Mouse (Mus musculus) c-Kit-negative CD71-positive TER-119-positive erythroid progenitor cells, embryonic 14.5 days (primary cell): ENCODE results near the gene Gm28308.

Experiments
- DNase-seq: peaks from one replicate; pipeline ENCODE4 v3.0.0-alpha.2; 2013; ENCODE audit warnings: low read depth, low spot score

Gene Gm28308

GRCm38 (mm10) chr6:52167736-52168161, 45.4 kb downstream of the Gm28308 start:
- no peak for DNase-seq

DNA sequence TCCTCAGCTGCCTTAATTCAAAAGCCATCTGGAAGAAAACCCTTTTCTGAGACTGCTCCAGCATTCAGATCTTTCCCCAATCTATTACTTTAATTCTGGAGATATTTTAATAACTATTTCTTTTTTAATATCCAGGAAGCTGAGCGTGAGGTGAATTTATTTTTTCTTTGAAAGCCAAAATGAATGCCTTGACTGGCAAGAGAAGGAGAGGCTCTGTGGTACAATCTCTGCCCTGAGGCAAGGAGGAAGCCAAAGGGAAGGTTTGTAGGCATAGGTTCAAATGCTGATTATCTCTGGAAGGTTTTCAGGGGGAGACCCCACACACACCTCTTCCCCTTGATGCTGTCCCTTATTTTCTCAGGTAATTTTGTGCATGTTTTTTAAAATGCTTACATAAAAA, 46.0 kb downstream of the Gm28308 start:
- no peak for DNase-seq

DNA sequence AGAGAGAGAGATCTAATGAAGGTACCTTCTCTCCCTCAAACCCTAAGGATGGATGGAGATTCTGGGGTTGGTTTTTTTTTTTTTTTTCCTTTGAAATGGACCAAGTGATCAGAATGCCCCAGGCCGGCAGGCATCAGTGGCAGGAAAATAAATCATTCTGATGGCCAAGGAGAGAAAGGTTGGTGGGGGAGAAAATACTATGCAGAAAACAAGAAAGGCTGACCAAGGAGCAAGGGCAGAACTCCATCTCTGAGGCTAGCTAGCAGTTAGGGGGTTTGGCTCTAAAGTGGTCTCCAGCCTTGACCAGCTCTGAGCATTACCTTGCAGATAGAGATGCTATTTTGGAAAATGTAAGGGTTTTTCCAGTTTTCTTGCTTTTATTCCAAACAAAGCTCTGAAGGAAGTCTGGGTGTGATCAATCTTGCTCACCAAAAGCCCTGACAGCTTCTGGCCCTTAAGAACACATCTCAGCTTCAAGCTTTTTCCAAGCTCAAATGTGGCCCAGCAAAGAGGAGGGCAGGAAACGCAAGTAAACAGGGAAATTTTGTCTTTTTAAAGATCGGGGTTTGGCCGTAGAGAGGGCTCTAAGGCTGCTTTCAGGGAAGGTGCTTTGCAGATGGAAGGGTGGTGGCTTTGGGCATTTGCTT, 46.6 kb downstream of the Gm28308 start:
- no peak for DNase-seq

DNA sequence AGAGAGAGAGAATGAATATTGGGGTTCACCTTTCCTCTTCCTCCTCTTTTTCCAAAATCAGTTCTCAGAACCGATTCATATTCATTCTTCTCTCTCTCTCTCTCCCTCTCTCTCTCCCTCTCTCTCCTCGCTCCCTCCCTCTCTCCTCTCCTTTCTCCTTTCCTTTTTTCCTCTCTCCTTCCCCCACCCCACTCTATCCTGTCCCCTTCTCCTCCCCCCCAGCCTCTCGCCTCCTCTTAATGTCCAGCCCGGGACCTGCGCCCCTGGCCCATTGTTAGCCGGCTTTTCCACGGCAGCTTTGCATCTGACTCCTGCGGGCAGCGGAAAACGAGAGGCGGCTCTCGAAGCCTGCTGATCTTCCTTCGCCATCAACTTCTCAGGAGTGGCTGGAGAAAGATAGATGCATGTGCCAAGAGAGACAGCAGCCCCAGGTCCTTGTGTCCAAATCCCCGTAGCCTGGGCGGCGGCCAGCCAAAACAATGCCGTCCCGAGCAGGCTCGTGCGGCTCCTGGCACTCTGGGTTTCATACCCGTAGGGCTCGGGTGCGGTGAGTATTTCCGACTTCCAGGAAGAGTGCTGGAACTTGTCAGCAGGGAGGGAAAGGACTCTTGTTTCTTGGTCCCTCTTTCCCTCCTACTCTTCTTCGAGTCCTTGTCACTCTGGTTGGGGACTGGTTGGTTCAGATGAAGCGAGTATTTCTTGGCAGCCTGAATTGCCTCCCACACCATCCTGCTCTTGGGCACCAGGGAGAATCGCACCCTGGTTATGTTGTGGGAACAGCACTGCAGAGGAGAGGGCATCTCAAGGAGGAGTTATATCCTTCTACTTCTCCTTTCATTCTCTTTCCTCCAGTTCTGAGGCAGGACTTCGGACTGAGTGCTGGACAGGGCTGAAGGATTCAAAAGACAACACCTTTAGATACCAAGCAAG, 47.4 kb downstream of the Gm28308 start:
- DNase-seq = no peak

DNA sequence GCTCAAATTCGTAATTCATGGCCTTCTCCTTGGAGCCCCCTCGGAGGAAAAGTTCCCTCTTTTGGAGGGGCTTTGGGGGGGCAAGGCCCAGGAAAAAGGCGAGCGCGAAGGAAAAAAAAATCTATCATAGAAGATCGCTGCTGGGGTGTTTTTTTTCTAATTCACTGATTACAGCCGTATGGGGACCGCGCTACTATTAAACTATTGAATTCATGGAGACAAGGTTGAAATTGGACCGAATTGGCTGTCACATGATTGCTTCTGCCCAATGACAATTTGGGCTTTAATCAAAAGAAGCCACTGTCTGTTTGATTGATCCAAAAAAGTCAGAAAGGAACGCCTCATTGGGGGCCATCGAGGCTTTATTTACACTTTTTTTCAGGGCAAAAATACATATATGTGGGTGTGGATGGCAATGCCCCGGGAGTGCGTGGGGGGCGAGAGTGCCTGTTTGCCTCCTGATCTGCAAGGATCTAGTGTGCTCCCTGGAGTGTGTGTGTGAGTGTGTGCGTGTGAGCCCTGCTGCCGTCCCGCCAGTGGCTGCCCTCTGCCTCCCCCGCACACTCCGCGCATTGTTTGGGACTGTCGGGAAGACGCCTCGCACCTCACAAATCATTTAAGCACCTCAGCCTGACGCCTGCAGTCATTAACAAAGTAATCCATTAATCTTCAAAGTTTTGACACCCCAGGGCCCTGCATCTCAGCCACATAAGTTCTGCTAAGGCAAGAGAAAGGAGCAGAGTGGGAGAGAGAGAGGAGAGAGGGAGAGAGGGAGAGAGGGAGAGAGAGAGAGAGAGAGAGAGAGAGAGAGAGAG, 48.3 kb downstream of the Gm28308 start, which contains the start of gene Hoxa2:
Gene Hoxa2 (minus strand): TSS at position 206 of the 815 bp plus-strand sequence.
- DNase-seq = no peak

GRCm38 (mm10) chr6:52164051-52164625, 49.0 kb downstream of the Gm28308 start:
- DNase-seq = no peak

DNA sequence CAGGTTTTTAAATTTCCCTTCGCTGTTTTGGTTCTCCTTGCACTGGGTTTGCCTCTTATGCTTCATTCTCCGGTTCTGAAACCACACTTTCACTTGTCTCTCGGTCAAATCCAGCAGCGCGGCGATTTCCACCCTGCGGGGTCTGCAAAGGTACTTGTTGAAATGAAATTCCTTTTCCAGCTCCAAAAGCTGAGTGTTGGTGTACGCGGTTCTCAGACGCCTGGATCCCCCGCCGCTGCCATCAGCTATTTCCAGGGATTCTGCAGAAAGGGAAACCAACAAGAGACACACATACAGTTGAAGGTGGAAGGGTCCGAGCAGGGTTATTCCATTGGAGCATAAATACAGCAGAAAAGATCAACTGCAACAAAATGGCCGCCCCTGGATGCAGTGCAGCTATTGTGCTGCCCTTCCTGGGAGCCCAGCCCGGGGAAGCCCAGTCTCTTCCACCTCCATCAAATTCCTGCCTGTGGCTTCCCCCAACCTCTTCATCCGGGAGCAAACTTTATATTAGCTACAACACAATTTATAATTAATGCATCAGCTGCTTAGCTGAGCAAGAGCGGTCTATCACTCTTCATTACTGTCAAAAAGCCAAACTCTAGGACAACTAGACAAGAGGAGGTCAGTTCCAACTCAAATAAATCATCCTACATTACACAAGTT, 49.6 kb downstream of the Gm28308 start:
- no peak for DNase-seq

GRCm38 (mm10) chr6:52162611-52163365, 50.4 kb downstream of the Gm28308 start:
- no peak for DNase-seq

DNA sequence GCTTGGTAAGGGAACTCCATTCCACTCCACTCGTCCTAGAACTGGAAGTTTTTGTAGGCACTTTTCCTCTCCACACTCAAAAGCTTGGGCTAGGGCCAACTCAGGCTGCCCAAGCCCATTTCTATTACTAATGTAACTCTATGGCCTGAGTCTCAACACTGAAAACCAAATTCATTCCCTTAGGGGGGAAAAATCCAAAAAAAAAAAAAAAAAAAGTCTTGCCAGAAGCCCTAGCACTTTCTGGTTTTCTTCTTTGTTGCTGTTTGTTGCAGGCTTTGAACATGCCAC, 51.1 kb downstream of the Gm28308 start:
- no peak for DNase-seq

DNA sequence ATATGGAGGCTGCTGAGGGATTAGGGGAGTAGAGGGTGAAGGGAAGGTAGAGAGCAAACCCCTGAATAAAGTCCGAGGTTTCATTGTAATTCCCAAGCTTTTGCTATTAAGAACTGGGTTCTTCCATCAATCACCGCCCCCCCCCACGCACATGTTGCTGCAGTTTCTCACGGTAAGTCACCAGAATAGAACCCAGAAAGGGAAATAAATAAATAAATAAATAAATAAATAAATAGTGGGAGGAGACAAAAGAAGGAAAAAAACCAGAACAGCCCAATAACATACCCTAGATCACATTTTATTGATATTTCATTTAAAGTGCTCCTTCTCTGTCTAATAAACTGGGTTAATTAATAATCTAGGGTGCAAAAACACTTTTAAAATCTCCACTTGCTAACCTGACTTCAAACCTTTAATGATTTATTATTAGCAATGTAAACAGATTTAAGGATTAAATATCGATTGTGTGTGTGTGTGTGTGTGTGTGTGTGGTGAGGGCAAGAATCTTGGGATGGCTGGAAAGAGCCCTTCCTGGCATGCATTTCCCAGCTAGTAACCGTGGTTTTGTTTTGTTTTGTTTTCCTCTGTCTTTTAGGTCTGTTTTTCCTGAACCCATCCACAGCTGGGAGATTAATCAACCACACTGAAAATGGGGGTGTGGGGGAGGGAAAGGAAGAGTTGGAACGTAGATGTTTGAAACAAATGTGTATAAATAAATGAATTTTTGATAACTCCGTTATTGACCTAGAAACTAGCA, 51.6 kb downstream of the Gm28308 start:
- no peak for DNase-seq

DNA sequence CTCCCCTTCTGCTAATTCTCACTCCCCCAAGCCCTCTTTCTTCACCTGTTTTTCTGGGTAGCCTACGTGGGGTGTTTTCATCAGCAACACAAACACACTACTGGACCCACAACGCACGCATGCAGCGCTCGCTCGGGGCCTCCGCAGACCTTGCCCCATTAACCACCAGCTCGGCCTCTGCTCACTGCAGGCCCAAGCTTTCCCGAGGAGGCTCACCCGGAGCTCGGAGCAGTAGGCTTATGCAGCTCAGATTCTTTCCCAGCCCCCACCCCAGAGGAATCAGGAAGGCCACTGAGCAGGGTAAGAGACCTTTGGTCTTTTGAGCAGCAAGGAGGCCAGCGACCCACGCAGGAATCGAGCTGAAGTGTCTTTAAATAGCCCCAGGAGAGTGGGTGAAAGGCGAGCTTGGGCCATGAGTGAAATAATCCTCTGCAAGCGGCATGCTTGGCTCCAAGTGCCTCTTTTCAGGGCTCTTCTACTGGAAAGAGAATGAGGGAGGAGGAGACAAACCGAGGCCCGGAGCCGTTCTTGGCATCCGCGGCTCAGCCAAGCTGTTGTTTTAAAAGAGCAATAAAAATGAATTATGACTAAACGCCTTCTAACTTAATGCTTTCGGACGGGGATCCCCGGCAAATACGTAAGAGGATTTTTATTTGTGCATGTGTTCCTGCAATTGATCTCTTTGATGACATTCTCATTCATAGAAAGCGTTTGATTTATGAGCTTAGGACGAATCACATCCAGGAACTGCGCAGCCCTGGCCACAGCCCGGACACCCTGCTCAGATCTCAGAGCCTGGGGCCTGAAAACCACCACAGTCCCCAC, 52.4 kb downstream of the Gm28308 start:
- no peak for DNase-seq

DNA sequence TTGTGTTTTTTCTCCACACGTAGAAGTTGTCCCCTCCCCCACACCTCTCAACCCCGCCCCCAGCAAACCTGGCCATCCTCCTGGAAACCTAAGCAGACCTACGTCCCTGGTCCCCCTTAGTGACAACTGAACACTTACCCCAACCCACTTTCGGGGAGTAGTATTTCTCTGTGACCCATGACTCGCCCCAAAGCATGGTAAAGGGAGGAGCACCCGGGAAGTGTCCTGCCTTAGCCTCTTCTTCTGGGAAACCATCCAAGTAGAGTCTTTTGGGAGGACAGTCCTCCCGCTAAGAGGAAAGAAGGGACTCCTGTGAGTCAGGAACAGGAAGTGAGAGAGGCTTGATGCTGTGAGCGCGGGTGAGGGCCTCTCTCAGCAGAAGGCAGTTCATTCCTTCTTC, 53.2 kb downstream of the Gm28308 start:
- DNase-seq = no peak

DNA sequence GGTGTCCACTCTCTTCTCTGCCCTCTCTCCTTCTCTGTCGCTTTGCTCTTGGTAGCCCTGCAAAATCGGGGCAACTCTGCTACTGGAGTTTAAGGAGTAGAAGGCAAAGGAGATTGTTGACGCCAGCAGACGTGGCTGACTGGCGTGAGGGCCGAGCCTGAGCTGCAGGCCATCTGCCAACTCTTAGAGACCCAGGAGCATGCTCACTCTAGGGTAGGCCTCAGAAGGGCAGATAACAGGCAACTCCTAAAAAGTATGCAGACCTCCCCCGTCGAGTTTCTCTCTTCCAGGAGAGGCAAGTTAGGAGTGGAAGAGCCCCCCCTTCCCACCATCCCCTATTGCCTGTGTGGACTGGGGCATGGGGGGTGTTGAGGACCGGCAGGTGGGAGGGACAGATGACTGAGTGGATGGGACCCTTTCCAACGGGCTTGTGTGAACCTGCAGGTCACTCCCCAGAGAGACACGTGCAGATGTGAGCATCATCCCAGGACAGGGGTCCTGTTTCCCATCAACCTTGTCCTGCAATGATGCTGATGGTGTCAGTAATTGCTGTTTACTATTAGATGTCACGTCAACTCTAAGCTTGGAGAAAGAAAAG, 53.9 kb downstream of the Gm28308 start:
- DNase-seq = no peak

GRCm38 (mm10) chr6:52158276-52159051, 54.7 kb downstream of the Gm28308 start, which contains the start of gene Hoxa1:
Gene Hoxa1, minus strand, starts transcription at chr6:52158317.
- no peak for DNase-seq

DNA sequence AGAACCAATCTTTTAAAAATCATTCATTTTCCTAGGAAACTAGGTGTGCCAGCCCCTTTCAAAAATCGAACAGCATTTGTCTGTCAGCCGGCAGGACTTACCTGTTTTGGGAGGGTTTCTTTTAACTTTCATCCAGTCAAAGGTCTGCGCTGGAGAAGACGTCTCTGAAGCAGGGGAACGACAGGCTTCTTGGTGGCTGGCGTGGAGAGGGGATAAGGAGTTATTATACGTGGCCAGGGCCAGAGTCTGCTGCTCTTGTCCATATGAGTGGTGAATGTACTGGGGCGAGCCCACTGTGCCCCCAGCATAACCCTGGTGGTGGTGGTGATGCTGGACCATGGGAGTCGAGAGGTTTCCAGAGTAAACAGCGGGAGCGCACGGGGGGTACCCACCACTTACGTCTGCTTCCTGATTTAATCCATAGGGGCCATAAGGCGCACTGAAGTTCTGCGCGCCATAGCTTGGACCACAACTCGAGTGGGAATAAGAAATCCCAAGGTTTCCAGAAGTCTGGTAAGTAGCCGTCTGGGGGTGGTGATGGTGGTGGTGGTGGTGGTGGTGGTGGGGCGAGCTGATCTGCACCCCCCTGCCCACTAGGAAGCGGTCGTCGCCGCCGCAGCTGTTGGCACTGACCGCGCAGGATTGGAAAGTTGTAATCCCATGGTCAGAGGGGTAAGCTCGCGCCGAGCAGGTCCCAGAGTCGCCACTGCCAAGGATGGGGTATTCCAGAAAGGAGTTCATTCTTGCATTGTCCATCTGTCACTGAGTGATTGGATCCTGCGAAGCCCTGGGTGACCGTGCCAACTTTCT, 55.5 kb downstream of the Gm28308 start:
- DNase-seq = no peak

- DNase-seq = no peak
Measured at GRCm38 (mm10) chr6:52156551-52157200, 56.5 kb downstream of the Gm28308 start.
